Mouse (Mus musculus): ENCODE data around the gene Gm42742.

Gm42742 gene

DNA sequence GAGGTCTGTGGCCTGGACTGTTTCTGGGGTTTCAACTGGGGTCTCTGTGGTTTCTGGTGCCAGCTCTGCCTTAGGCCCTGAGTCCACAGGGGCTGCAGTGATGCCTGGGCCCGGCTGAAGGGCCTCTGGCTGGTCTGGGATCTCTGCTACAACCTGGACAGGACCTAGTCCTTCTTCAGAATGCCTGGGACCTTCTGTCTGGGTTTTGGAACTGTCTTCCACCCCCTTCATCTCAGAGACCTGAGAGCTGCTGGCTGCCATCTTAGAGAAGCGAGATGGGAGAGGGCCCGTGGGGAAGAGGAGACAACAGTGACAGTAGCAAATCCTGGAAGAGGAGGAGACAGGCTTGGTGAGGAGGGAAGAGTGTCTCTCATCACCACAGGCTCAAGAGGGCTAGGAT is 866 bp downstream of the Gm42742 start:
- no peak for DNase-seq (ENCODE audit: low spot score)

- DNase-seq (ENCODE audit: low spot score) = no peak
Measured at GRCm38 (mm10) chr7:127019306-127019960, 1.5 kb downstream of the Gm42742 start.

DNA sequence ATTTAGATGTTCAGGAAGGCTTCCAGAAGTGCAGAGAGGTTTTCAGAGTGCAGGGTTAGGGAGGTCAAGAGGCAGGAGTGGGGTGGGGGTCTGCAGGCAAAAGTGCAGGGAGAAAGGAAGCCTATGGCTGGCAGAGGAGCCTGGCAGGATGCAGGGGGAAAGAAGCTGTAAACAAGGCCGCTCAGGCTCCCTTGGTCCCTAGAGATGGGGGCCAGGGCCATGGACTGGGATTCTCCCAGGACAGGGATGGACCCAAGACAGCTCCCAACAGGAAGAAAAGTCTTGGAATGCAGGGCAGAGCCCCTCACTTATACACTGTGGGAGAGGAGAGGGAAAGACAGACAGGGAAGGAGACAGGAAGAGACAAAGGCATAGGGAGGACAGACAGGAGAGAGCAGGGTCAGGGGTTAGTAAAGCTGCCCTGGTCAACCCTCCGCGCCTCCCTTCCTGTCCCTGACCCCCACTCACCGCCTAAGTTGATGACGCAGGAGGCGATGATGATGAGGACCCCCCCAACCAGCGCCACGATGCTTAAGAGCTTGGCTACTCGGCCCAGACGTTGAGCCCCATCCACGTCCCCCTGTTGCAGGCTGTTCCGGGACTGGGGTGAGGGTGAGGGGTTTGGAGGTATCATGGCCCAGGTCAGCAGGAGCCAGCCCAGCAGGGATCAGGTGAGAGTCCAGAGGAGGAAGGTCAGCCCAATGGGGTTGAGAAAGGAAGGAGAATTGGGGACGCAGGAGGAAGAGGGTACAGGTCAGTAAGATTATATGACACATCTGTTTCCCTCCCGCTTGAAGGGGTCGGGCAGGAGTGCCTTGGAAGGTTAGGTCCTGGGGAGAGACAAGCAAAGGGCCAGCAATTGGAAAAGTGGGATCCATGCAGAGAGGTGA is 2.2 kb downstream of the Gm42742 start:
- DNase-seq (ENCODE audit: low spot score) = no peak

DNA sequence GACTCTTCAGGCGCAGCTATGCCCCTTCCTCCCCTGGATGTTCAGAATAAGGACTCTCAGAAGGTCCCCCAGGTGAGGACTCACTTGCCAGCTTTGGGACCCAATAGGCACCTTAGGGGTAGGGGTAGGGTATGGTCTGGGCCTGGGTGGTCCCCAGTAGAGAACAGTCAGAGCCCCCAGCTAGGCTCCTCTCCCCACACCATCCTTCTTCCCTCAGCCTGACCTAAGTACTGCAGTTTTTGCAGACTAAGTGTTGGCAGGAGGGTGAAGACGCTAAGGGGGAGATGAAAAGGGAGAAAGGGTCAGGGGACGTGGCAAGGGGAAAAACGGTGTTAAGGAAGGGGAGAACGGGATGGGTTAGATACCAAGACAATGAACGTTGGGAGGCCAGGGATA is 2.9 kb downstream of the Gm42742 start:
- no peak for DNase-seq (ENCODE audit: low spot score)

- DNase-seq (ENCODE audit: low spot score) = peak; percentile 89
Measured at GRCm38 (mm10) chr7:127016971-127017949, 3.6 kb downstream of the Gm42742 start, which contains the start of gene Pagr1a. Gene Pagr1a (minus strand): TSS chr7:127017352.

DNA sequence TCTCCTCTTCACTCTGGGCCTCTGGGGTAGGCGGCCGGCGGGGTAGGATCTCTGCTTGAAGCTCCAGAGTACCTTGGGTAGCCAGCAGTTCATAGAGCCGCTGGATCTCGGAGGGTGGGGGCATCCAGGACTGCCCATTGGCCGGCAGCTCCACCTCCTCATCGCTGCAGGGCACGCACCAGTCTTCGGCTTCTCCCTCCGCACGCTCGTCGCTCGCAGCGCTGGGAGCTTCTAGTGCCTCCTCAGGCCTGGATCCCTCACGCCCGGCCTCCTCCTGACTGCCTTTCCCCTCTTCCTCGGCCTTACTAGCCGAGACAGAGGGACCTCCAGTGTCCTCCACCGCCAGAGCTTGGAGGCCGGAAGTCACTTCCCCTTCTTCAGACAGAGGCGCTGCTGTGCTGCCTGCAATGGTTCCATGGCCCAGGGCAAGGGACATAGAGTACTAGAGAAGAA is 4.4 kb downstream of the Gm42742 start:
- DNase-seq (ENCODE audit: low spot score) = peak; percentile 43

DNA sequence TGATC is 4.6 kb downstream of the Gm42742 start, which contains the start of gene Pagr1b:
Gene Pagr1b, minus strand, starts transcription at position 4 of the 5 bp plus-strand sequence.
- no peak for DNase-seq (ENCODE audit: low spot score)

DNA sequence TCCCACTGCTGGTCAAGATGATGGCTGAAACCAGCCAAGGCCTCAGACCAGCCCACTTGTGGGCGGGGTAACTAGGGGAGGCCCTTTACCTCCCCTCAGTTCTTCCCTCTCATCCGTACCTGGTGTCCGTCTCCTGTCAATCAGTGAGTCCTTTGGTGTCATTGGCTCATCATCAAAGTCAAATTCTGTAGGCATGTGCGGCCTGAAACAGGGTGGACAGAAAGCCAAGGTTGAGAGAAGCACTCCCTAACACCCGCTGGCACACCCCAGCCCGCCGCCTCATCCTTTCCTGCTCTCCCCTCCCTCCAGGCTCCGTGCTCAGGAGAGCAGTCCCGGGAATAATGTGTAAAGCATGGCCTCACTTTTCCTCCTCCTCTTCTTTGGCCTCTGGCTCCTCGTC is 4.8 kb downstream of the Gm42742 start:
- DNase-seq (ENCODE audit: low spot score) = no peak

DNA sequence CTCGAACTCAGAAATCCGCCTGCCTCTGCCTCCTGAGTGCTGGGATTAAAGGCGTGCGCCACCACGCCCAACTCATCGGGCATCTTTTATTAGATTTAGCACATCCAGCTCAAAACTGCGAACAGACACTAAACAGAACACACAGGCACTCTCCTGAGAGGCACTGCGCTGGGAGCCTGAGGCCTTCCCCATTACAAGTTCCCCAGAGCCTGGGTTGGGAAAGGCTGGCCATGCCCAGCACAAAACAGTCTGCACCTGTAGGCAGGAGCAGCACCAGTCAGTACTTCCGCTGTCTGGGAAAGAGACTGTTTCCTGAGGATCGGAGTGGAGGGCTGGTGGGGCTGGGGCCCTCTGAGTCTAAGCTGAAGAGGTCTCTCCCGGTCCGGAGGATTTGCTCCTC is 5.9 kb downstream of the Gm42742 start:
- no peak for DNase-seq (ENCODE audit: low spot score)

DNA sequence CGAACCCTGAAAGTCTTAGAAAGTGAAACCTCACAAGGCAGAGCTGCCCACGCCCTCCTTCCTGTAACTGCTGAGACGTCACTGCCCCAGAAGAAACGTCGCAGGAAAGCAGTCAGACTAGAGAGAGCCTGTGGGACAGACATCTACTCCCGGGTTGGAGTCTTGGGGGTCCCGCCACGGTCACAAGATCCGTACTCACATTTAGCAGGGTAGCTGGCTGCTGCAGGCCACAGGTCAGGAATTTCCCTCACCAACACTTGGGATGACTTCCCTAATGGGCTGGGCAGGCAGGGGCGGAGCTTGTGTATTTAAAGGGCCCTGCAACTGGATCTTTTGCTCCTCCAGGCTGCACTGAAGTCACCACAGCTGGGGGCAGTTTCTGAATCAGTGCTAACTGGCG is 6.6 kb downstream of the Gm42742 start, which contains the start of gene Mvp:
Gene Mvp, minus strand, starts transcription at position 302 of the 400 bp plus-strand sequence.
- no peak for DNase-seq (ENCODE audit: low spot score)

GRCm38 (mm10) chr7:127013385-127013784 is 7.5 kb downstream of the Gm42742 start:
- DNase-seq (ENCODE audit: low spot score) = no peak

- no peak for DNase-seq (ENCODE audit: low spot score)
Measured at GRCm38 (mm10) chr7:127012845-127013244, 8.1 kb downstream of the Gm42742 start.

DNA sequence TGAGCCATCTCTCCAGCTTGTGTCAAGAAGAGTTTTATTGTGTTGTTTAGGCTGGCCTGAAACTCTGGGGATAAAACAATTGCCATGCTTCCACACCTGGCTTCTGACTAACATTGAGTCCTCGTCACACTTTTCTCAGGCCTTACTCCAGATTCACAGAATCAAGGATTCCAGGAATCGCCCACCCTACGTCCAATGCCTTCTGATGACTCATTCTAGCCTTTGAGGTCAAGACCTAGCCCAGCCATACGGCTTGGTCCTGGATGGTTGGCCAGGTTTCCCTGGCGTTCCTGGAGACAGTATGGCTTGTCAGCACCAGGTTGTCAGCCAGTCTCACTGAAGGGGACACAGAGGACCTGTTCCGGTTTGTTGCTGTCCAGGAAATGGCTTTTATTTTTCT is 8.5 kb downstream of the Gm42742 start:
- no peak for DNase-seq (ENCODE audit: low spot score)

GRCm38 (mm10) chr7:127011717-127012116 is 9.2 kb downstream of the Gm42742 start:
- no peak for DNase-seq (ENCODE audit: low spot score)

DNA sequence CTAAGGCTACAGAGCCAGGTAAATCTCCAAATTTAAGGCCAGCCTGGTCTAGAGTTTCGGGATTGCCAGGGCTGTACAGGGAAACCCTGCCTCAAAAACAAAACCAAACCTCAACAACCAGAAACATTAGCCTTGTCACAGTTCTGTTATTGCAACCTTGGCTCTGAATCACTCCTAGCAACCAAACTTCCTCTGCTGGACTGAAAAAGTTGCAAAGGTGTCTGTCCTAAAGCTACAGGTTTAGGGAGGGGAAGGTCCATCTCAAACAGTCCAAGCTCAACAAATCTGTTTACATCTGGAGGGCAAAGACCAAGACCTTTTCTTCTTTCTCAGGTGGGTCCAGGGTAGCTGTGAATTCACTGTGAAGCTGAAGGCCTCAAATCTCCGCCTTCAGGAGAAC is 9.8 kb downstream of the Gm42742 start:
- DNase-seq (ENCODE audit: low spot score) = no peak

DNA sequence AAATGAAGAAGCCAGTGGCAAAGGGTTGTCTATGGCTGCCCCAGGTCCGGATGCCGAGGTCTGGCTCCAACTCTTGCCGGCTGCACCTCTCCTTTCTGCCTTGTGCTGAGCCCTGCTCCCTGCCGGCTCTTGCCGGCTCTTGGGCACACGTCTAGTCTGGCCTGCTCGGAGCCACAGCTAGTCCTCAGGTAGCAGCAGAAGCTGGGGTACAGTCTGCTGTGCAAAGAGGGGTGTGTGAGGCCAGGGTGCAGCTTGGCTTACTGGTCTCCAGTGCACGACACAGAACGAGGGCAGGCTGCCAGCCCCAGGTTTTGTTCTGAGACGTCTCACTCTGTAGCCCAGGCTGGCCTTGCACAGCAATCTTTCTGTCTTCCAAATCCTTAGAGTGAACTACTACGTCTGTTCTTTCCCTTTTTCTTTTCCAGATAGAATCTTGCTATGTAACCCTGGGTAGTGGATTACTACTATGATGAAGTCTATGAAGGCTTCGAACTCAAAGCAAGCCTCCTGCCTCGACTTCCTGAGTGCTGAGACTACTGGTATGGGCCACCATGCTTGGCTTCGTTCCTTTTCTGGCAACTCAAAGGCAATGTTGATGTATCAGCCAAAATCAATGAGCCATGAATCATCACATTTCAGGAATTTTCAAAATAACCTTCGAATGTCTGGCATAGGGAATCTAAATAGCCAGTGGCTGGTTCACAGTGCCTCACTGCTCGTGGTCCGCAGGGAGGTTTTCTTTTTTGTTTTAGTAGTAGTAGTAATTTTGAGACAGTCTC is 11.4 kb downstream of the Gm42742 start:
- DNase-seq (ENCODE audit: low spot score) = no peak

DNA sequence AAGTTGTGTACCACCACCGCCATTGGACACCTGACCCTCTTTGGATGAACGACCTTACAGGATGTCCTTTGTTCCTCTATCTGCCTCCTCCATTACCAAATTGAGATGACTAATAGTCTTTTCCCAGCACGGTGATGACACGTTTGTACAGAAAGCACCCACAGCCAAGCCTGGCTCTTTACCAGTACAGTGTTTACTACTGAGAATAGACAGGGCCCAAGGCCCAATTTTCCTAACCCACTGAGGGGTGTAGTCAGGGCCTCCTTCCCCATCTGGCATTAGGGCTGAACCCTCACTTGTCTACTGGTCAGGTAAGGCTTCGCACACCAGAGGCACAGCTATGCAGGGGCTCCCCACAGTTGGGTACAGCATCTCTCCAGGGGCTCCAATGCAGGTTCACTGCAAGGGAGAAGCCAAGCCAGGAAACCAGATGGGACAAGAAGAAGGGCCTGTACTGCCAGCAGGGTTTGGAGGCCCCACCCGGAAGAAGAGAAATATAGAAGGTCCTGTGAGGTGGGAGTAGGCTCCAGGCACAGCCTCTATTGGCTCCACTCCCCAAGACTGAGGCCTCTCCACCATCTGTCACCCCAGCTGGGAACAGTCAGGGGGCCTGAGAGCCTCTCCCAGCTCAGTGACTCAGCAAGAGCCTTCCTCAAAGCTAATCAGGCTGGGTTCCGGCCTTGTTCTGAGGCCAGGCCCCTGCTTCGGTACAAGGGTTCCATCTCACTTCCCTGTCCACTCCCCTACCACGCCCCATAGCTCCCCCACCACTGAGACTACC is 12.5 kb downstream of the Gm42742 start:
- DNase-seq (ENCODE audit: low spot score) = peak; percentile 54

- DNase-seq (ENCODE audit: low spot score) = no peak
Measured at GRCm38 (mm10) chr7:127007313-127008024, 13.4 kb downstream of the Gm42742 start.

DNA sequence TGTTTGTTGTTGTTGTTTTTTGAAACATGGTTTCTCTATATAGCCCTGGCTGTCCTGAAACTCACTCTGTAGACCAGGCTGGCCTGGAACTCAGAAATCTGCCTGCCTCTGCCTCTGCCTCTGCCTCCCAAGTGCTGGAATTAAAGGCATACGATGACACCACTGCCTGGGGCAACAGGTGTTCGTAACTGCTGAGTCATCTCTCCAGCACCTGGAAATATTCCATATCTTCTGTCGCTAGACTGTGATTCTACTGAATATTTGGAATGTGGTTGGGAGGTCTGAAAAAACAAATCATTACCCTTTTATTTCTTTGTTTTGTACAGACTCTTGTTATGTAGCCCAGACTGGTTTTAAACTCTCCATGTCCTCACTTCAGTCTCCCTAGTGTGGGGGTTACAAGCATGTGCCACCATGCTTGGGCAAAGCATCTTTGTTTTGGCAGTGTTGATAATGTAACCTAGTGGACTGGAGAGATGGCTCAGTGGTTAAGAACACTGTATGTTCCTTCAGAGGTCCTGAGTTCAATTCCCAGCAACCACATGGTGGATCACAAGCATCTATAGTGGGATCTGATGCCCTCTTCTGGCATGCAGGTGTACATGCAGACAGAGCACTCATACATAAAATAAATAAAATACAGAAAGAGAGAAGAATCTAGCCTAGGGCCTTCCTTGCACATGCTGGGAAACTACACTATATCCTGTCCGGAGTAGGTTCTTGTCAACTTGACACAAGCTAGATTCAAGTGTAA is 16.6 kb downstream of the Gm42742 start:
- DNase-seq (ENCODE audit: low spot score) = no peak

GRCm38 (mm10) chr7:127003620-127004019 is 17.3 kb downstream of the Gm42742 start:
- no peak for DNase-seq (ENCODE audit: low spot score)

Data from ovary, postnatal 14 days (tissue).